Mouse (Mus musculus) ES-E14 (cell line): ENCODE data around the gene Sec62. TPM values are rescaled to one million over a fixed set of nuclear protein-coding genes. Genes with fewer than 3 reads are reported as not detected.
"Not testable (repeated sequence)": the region's sequence is repeated elsewhere in the genome, so short reads cannot be mapped to it uniquely, and the experiment has no call there.

Experiments
- DNase-seq: peaks from one replicate; pipeline ENCODE4 v3.0.0-alpha.2; 2013; ENCODE audit warnings: low read depth, low spot score
- H3K27ac ChIP-seq: 2 replicates; pipeline ENCODE4 v1.5.1; 2012; ENCODE audit warnings: low read depth, mild to moderate bottlenecking, low read length, moderate library complexity, mixed read lengths; ENCODE audit not compliant: poor library complexity, insufficient read depth, severe bottlenecking
- H3K36me3 ChIP-seq: 2 replicates; pipeline ENCODE4 v1.6.1; 2012; ENCODE audit warnings: mild to moderate bottlenecking, low read length, moderate library complexity, mixed read lengths; ENCODE audit not compliant: control insufficient read depth, poor library complexity, insufficient read depth, severe bottlenecking
- H3K4me1 ChIP-seq, 2 experiments: fragments of 150-350 bp in 1 of 2; sonication (generic) in 1 of 2; 2 replicates each; pipeline ENCODE4 v1.6.1; 2012; ENCODE audit warnings: low read length in 2 of 2, mild to moderate bottlenecking in 1 of 2, mixed read lengths in 1 of 2; ENCODE audit not compliant: control insufficient read depth in 2 of 2, insufficient read depth in 2 of 2, poor library complexity in 1 of 2
- H3K4me3 ChIP-seq, 2 experiments: fragments of 150-350 bp in 1 of 2; sonication (generic) in 1 of 2; 2 replicates each; pipeline ENCODE4 v1.5.1; 2012; ENCODE audit warnings: low read length in 2 of 2, low read depth in 1 of 2, mild to moderate bottlenecking in 1 of 2, mixed read lengths in 1 of 2; ENCODE audit not compliant: insufficient read depth in 1 of 2, poor library complexity in 1 of 2, severe bottlenecking in 1 of 2
- H3K9ac ChIP-seq: 2 replicates; pipeline ENCODE4 v1.6.1; 2012; ENCODE audit warnings: low read depth, mild to moderate bottlenecking, low read length, mixed read lengths; ENCODE audit not compliant: poor library complexity, insufficient read depth, severe bottlenecking
- H3K9me3 ChIP-seq: fragments of 150-350 bp; sonication (generic); 2 replicates; pipeline ENCODE4 v1.6.1; 2012; ENCODE audit warnings: low read depth, mild to moderate bottlenecking, low read length; ENCODE audit not compliant: control insufficient read depth, insufficient read depth
- CHD2 ChIP-seq: IDR thresholded peaks from 2 replicates; pipeline ENCODE4 v1.6.1; 2014; ENCODE audit warnings: mild to moderate bottlenecking, low read depth, low read length, inconsistent platforms
- HCFC1 ChIP-seq: IDR thresholded peaks from 2 replicates; pipeline ENCODE4 v1.6.1; 2012; ENCODE audit warnings: low read length, inconsistent platforms, borderline replicate concordance; ENCODE audit not compliant: insufficient read depth
- MAFK ChIP-seq: IDR thresholded peaks from 2 replicates; pipeline ENCODE4 v1.6.1; 2014; ENCODE audit warnings: mild to moderate bottlenecking, low read depth, low read length, inconsistent platforms; ENCODE audit not compliant: insufficient read depth
- ZC3H11A ChIP-seq: IDR thresholded peaks from 2 replicates; pipeline ENCODE4 v1.6.1; 2012; ENCODE audit warnings: low read depth, mild to moderate bottlenecking, inconsistent platforms, low read length, borderline replicate concordance
- ZNF384 ChIP-seq: IDR thresholded peaks from 2 replicates; pipeline ENCODE4 v1.6.1; 2012; ENCODE audit warnings: low read depth, low read length, inconsistent platforms
- in situ Hi-C, 2 experiments: fragments of 600-800 bp; cut with MboI; formaldehyde crosslinking; loops; one replicate each; pipeline ENCODE4 v1.15.1; 2025; ENCODE audit warnings: low sequenced_read_pairs in 2 of 2, inconsistent platforms in 1 of 2; ENCODE audit not compliant: unreplicated experiment in 2 of 2
- total RNA-seq: library from RNA; depleted of rRNA; stranded (reverse); fragments of 300-350 nt; gene quantifications from 2 replicates; pipeline ENCODE4 v1.2.3, GENCODE M21; 2012

The Sec62 gene
- total RNA-seq, 1 experiment: 75.7 TPM

DNA sequence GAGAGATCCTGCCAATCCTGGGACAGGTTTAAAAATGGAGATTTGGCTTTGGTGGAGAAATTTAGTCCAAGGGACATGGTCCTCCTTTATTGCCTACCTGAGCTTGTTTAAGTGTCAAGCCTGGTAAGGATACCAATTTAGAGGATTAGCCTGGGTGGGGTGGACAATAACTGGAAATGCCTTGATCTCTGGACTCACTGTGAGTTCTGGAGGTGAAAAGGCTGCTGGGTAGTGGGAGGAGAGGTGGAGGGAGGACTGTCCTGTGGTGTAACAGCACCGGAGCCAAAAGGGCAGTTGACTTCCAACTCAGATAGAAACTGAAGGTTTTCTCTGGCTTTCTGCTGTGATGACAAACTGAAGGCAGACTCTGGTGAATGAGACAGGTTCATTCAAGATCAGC lies 54.7 kb downstream of the Sec62 start:
- H3K9me3 ChIP-seq: no peaks in the 10 kb centered on the region
- H3K4me3 ChIP-seq: no peak overlapping the region
- no peak overlapping the region for H3K9ac ChIP-seq
- H3K36me3 ChIP-seq: no peaks in the 10 kb centered on the region
- no peak for DNase-seq
- TF ChIP-seq HCFC1 (no peak), ZNF384 (no peak), ZC3H11A (no peak), MAFK (no peak), CHD2 (no peak)
- in situ Hi-C loops: no loop called here
- peaks cover 2% of the 10 kb centered on the region in 2 experiments; a peak in 1 of 4 replicates for H3K4me1 ChIP-seq
- H3K27ac ChIP-seq: no peak overlapping the region

DNA sequence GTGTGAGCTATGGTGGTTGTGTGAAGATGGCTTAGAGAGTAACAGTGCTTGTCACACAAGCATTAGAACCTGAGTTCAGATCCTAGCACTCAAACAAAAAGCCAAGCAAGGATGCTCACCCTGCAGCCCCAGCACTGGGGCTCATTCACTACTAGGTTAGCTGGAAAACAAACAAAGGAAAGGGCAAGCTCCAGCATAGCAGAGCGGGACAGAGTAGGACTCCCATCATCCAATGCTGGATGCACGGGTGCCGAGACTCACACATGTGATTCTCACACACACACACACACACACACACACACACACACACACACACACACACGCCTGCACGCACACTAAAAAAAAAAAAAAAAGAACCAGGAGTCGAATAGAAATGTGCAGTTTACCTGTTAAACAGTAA lies 58.7 kb downstream of the Sec62 start:
- Histone ChIP-seq H3K9ac (no peak overlapping the region), H3K27ac (no peak overlapping the region), H3K4me1 (peaks cover under 1 to 6% of the 10 kb centered on the region in 2 experiments; a peak in 1 of 4 replicates), H3K9me3 (no peaks in the 10 kb centered on the region), H3K36me3 (no peaks in the 10 kb centered on the region), H3K4me3 (no peak overlapping the region)
- in situ Hi-C loops: no loop called here
- DNase-seq: no peak
- no peak for TF ChIP-seq ZC3H11A

DNA sequence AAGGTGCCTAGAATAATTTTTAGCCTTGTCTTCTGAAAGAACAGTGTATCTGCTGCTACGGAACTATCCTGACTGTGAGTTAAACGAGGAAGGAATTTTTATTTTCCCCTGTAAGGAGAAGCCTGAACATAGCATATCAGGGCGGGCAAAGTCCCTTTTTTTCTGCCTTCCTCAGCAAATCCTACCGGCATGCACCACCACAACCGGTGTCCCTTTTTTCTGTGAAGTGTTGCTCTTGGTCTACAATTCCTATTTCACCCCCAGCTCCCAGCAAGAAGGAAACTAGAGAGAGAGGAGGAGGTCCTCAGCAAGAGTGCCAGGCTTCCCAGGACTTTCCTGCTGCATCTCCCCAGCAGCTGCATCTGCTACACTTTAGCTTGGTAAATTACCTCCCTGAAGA lies 60.9 kb downstream of the Sec62 start:
- in situ Hi-C loops: no loop called here
- Histone ChIP-seq H3K27ac (no peak overlapping the region), H3K4me1 (peaks cover 3 to 4% of the 10 kb centered on the region in 2 experiments; a peak in 1 of 4 replicates)

DNA sequence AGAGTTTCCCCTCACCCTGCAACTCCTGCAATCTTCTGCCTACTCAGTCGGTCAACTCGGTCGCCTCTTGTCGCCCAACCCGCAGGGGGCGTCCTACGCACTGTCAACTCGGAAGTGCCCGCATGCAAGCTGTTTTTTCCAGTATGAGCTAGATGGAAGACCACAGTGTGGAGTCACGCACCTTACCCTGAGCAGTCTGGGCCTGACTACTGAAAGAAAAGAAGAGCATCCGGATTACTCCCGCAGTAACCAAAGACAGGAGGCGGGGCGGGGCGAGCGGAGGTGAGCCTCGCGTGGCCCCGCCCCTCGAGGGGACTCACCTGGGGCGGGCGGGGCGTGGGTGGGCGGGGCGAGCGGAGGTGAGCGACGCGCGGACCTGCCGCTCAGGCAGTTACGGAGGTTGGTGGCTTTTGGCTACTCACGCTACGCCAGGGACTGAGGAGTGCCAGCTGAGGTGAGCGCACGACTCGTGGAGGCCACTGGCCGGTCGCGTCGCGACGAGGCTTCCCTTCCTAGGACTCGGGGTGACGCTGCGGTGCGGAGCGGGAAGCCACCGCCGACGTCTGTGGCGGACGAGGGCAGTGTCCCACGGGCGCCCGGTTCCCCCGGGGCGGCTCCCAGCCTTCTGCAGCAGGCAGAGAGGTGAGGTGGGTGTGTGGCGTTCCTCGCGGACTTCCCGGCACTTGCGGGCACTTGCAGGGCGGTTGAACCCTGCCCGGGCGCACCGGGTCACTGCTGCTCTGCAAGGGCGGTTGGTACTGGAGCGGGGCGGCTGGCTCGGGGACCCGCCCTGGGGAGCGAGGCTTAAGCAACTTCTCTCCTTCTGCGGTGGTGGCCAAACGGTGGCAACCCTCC lies 63.2 kb downstream of the Sec62 start, which contains the start of gene Gpr160:
TSS of gene Gpr160 (plus strand) at position 347 of the 855 bp plus-strand sequence.
- H3K4me3 ChIP-seq: peak within 1 kb of the TSS; percentile 89
- TF ChIP-seq ZNF384 (no peak), ZC3H11A (no peak), MAFK (no peak), CHD2 (no peak), HCFC1 (no peak; the same call in 1 of the 2 replicates)
- peaks cover 3 to 7% of the 10 kb centered on the region in 2 experiments; a peak in 3 of 4 replicates for H3K4me1 ChIP-seq
- peak within 1 kb of the TSS; percentile 35; the same call in 1 of the 2 replicates for H3K27ac ChIP-seq
- in situ Hi-C loops: no loop called here
- no peaks in the 10 kb centered on the region for H3K9me3 ChIP-seq
- no peaks in the 10 kb centered on the region for H3K36me3 ChIP-seq
- peak; percentile 69 for DNase-seq
- peak within 1 kb of the TSS; percentile 86 for H3K9ac ChIP-seq

More for the DNA sequence above, 60.9 kb downstream of the Sec62 start:
- Histone ChIP-seq H3K36me3 (no peaks in the 10 kb centered on the region), H3K9me3 (no peaks in the 10 kb centered on the region), H3K9ac (no peak overlapping the region), H3K4me3 (no peak overlapping the region)
- TF ChIP-seq HCFC1 (no peak), MAFK (no peak), ZNF384 (no peak), CHD2 (no peak), ZC3H11A (no peak)
- no peak for DNase-seq

DNA sequence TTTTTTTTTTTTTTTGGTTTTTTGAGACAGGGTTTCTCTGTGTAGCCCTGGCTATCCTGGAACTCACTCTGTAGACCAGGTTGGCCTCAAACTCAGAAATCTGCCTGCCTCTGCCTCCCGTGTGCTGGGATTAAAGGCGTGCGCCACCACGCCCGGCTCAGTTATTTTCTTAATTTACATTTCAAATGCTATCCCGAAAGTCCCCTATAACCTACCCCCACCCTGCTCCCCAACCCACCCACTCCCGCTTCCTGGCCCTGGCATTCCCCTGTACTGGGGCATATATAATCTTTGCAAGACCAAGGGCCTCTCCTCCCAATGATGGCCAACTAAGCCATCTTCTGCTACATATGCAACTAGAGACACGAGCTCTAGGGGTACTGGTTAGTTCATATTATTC lies 66.9 kb downstream of the Sec62 start:
- H3K4me1 ChIP-seq, in situ Hi-C loops, H3K36me3 ChIP-seq, H3K4me3 ChIP-seq, H3K9me3 ChIP-seq, H3K27ac ChIP-seq, DNase-seq, H3K9ac ChIP-seq: not testable (repeated sequence)
